29 mouse cellular contexts compared by ENCODE assay signal in the genomic region with DNA sequence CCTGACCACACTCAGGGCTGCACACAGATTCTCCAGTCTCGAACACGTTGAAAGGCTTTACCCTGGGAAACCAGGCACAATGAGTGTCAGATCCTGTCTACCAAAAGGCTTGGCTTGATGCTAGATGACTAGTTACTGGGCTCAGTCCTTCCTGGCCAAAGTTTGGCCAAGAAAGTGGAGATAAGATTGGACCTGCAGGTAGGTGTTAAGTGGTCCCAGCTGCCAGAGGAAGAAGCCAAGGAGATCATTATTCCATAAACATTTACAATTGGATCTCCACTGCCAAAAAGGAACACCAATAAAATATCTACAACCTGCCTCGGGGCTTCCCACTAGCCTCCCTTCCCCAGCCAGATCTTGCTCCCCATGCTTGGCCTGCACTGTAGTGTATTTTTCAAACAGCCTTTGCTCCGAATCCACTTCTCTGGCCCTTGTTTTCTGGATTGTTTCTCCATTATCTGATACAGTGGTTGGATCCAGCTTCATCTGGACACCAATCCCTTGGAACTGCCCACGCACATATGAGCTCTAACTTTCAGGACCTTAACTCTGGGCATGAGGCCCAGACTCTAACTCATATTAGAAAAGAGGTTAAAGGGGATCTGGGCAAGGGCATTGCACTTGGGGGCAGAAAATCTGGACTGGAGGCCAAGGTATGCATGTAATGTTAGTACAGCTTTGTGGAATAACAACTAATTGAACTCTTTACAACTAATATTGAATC.
DNase-seq lines count a peak whose midpoint lies in the region; ATAC-seq and TF ChIP-seq lines count a peak whose summit lies in the region.
"Had no signal": no experiment of that assay in that cellular context is flagged by ENCODE, and none has a peak within 500 bp of the region (broad histone marks: within the 10 kb centered on the region; RNA-seq: fewer than 3 reads in every experiment).

No protein-coding gene starts in this region.

- H3K4me1 ChIP-seq in embryonic facial prominence, embryonic 14.5 days (ENCODE audit: control insufficient read depth, insufficient read depth, low read length): no peaks in the 10 kb centered on the region
- no peaks in the 10 kb centered on the region for H3K4me1 ChIP-seq in embryonic facial prominence, embryonic 10.5 days
- peaks cover 2% of the 10 kb centered on the region for H3K4me1 ChIP-seq in liver, adult 2 months (ENCODE audit: control insufficient read depth, insufficient read depth, low read length)
- no peaks in the 10 kb centered on the region for H3K4me1 ChIP-seq in liver, embryonic 12.5 days
- peaks cover 6% of the 10 kb centered on the region; the same call in 1 of the 2 replicates for H3K4me1 ChIP-seq in limb, embryonic 15.5 days
- H3K4me1 ChIP-seq: embryonic facial prominence, embryonic 15.5 days; forebrain, embryonic 12.5 days; forebrain, embryonic 15.5 days; heart, embryonic 10.5 days; heart, embryonic 13.5 days had no signal

- no peaks in the 10 kb centered on the region for H3K36me3 ChIP-seq in embryonic facial prominence, embryonic 14.5 days (ENCODE audit: control insufficient read depth, insufficient read depth, low read length)
- H3K36me3 ChIP-seq in embryonic facial prominence, embryonic 10.5 days (replicated peaks): no peaks in the 10 kb centered on the region
- no peaks in the 10 kb centered on the region for H3K36me3 ChIP-seq in liver, adult 2 months (ENCODE audit: control insufficient read depth, insufficient read depth, low read length)
- H3K36me3 ChIP-seq in liver, embryonic 12.5 days: no peaks in the 10 kb centered on the region
- no peaks in the 10 kb centered on the region for H3K36me3 ChIP-seq in limb, embryonic 15.5 days
- H3K36me3 ChIP-seq: embryonic facial prominence, embryonic 15.5 days; forebrain, embryonic 12.5 days; forebrain, embryonic 15.5 days; heart, embryonic 10.5 days; heart, embryonic 13.5 days had no signal

- 80% methylated on average over 5 of the region's 5 CpGs for WGBS in embryonic facial prominence, embryonic 14.5 days
- WGBS in embryonic facial prominence, embryonic 10.5 days: 86% methylated on average over 5 of the region's 5 CpGs
- 51% methylated on average over 5 of the region's 5 CpGs for WGBS in liver, adult 2 months
- 63% methylated on average over 5 of the region's 5 CpGs for WGBS in liver, embryonic 12.5 days (ENCODE audit: insufficient replicate concordance)
- 54% methylated on average over 5 of the region's 5 CpGs for WGBS in limb, embryonic 15.5 days

- ATAC-seq in embryonic facial prominence, embryonic 14.5 days (ENCODE audit: low read depth): no peak
- no peak for ATAC-seq in liver, embryonic 12.5 days
- peak; percentile 67; the same call in 1 of the 2 replicates for ATAC-seq in limb, embryonic 15.5 days (ENCODE audit: insufficient number of reproducible peaks, low FRiP score, low TSS enrichment, low read depth)
- ATAC-seq: activated CD4-positive, CD25-positive, alpha-beta regulatory T cell, adult 4 months; CD4-positive, CD25-positive, alpha-beta regulatory T cell, adult 4 months; forebrain, embryonic 15.5 days; hindbrain, postnatal 0 days; inflammation-experienced regulatory T-cells, adult 6 months; intestine, embryonic 16.5 days had no signal

- H3K79me2 ChIP-seq in liver, adult 2 months (ENCODE audit: control insufficient read depth, insufficient read depth, low read length): no peaks in the 10 kb centered on the region

- H3K4me3 ChIP-seq in embryonic facial prominence, embryonic 14.5 days (ENCODE audit: low read depth, low read length): no peak overlapping the region
- H3K4me3 ChIP-seq in embryonic facial prominence, embryonic 10.5 days: no peak overlapping the region
- H3K4me3 ChIP-seq in liver, adult 2 months (ENCODE audit: insufficient read depth, low read depth, low read length): no peak overlapping the region
- H3K4me3 ChIP-seq in liver, embryonic 12.5 days: no peak overlapping the region
- H3K4me3 ChIP-seq in limb, embryonic 15.5 days: no peak overlapping the region
- H3K4me3 ChIP-seq: embryonic facial prominence, embryonic 15.5 days; forebrain, embryonic 12.5 days; forebrain, embryonic 15.5 days; heart, adult 2 months; heart, embryonic 10.5 days; heart, embryonic 13.5 days had no signal

- H3K27ac ChIP-seq in embryonic facial prominence, embryonic 14.5 days (replicated peaks; ENCODE audit: low read depth, low read length): no peak overlapping the region
- H3K27ac ChIP-seq in embryonic facial prominence, embryonic 10.5 days (replicated peaks): no peak overlapping the region
- no peak overlapping the region for H3K27ac ChIP-seq in liver, adult 2 months (replicated peaks; ENCODE audit: insufficient read depth, low read depth, low read length)
- H3K27ac ChIP-seq in liver, embryonic 12.5 days: no peak overlapping the region
- H3K27ac ChIP-seq in limb, embryonic 15.5 days: peak overlapping the region; percentile 8
- H3K27ac ChIP-seq: embryonic facial prominence, embryonic 15.5 days; forebrain, embryonic 12.5 days; forebrain, embryonic 15.5 days; heart, adult 2 months; heart, embryonic 10.5 days; heart, embryonic 13.5 days; hindbrain, embryonic 14.5 days; hindbrain, postnatal 0 days had no signal

- no peak for TF ChIP-seq CTCF in liver, adult 2 months (IDR thresholded peaks at IDR 0.05; ENCODE audit: low read depth, low read length)

- no peak overlapping the region for H3K4me2 ChIP-seq in embryonic facial prominence, embryonic 14.5 days (ENCODE audit: low read depth, low read length)
- no peak overlapping the region for H3K4me2 ChIP-seq in liver, embryonic 12.5 days
- no peak overlapping the region for H3K4me2 ChIP-seq in limb, embryonic 15.5 days
- H3K4me2 ChIP-seq: embryonic facial prominence, embryonic 15.5 days; forebrain, embryonic 12.5 days; forebrain, embryonic 15.5 days; heart, embryonic 13.5 days; hindbrain, embryonic 14.5 days had no signal

- no peak for TF ChIP-seq POLR2A in liver, adult 2 months (IDR thresholded peaks at IDR 0.05; ENCODE audit: extremely low read depth, insufficient read depth, low read length)

- H3K27me3 ChIP-seq in embryonic facial prominence, embryonic 14.5 days (replicated peaks; ENCODE audit: control insufficient read depth, insufficient read depth, low read length): no peaks in the 10 kb centered on the region
- H3K27me3 ChIP-seq in embryonic facial prominence, embryonic 10.5 days (replicated peaks; ENCODE audit: low read depth, poor library complexity, severe bottlenecking): no peaks in the 10 kb centered on the region
- H3K27me3 ChIP-seq in liver, adult 2 months (ENCODE audit: control insufficient read depth, insufficient read depth, low read length): no peaks in the 10 kb centered on the region
- no peaks in the 10 kb centered on the region for H3K27me3 ChIP-seq in liver, embryonic 12.5 days (replicated peaks)
- no peaks in the 10 kb centered on the region for H3K27me3 ChIP-seq in limb, embryonic 15.5 days
- H3K27me3 ChIP-seq: embryonic facial prominence, embryonic 15.5 days; forebrain, embryonic 12.5 days; forebrain, embryonic 15.5 days; heart, embryonic 13.5 days had no signal

- H3K9me3 ChIP-seq in embryonic facial prominence, embryonic 14.5 days (ENCODE audit: control insufficient read depth, low read length): no peaks in the 10 kb centered on the region
- H3K9me3 ChIP-seq in embryonic facial prominence, embryonic 10.5 days: no peaks in the 10 kb centered on the region
- H3K9me3 ChIP-seq in liver, embryonic 12.5 days (replicated peaks): no peaks in the 10 kb centered on the region
- no peaks in the 10 kb centered on the region for H3K9me3 ChIP-seq in limb, embryonic 15.5 days
- H3K9me3 ChIP-seq: embryonic facial prominence, embryonic 15.5 days; forebrain, embryonic 12.5 days; forebrain, embryonic 15.5 days; heart, embryonic 10.5 days; heart, embryonic 13.5 days had no signal

- DNase-seq in embryonic facial prominence, embryonic 14.5 days (ENCODE audit: low spot score): peak; percentile 35
- no peak for DNase-seq in embryonic facial prominence, embryonic 10.5 days (ENCODE audit: low spot score)
- DNase-seq in liver, adult 2 months (ENCODE audit: extremely low read depth, low read depth, low spot score): peak; percentile 20
- peak; percentile 25 for DNase-seq in fat pad, adult 2 months (ENCODE audit: extremely low read depth, low read depth, low spot score)
- no peak for DNase-seq in urinary bladder, postnatal 10 days (ENCODE audit: low spot score)
- no peak for DNase-seq in embryo, embryonic 10 days (ENCODE audit: low spot score)
- DNase-seq: adrenal gland, postnatal 25 days; cerebellum, adult 11-12 months; cerebellum, adult 8-10 months; cerebellum, postnatal 10 days; cerebellum, postnatal 36 days; embryo, embryonic 11 days; gastrocnemius, postnatal 25 days; heart, adult 2 months; heart, postnatal 14 days; heart, postnatal 4 days had no signal

- no peak overlapping the region for H3K9ac ChIP-seq in embryonic facial prominence, embryonic 14.5 days (ENCODE audit: low read depth, low read length)
- H3K9ac ChIP-seq in liver, adult 2 months (ENCODE audit: low read depth, low read length): no peak overlapping the region
- no peak overlapping the region for H3K9ac ChIP-seq in liver, embryonic 12.5 days
- no peak overlapping the region for H3K9ac ChIP-seq in limb, embryonic 15.5 days
- H3K9ac ChIP-seq: embryonic facial prominence, embryonic 15.5 days; forebrain, embryonic 12.5 days; forebrain, embryonic 15.5 days; heart, embryonic 13.5 days; hindbrain, embryonic 14.5 days had no signal

Comparison
In these comparisons a context has a peak if more than half of its experiments do, and no peak if none do; other contexts are left out.
1. DNase-seq: peak in embryonic facial prominence, embryonic 14.5 days (single experiment), liver, adult 2 months (single experiment) and fat pad, adult 2 months (single experiment); none in embryonic facial prominence, embryonic 10.5 days (single experiment), urinary bladder, postnatal 10 days (single experiment) and embryo, embryonic 10 days (single experiment).